In genomic region chr10:98684195-98684594, GRCm38 (mm10) we compare ENCODE assay signal across 8 mouse cellular contexts.
DNase-seq lines count a peak whose midpoint lies in the region; ATAC-seq lines count a peak whose summit lies in the region.

No protein-coding gene starts in this region.

- peak; percentile 4 for DNase-seq in adrenal gland, adult 8-10 months
- DNase-seq in adrenal gland, postnatal 4 days (ENCODE audit: low spot score in 2 of 2) = no peak
- DNase-seq in embryonic facial prominence, embryonic 10.5 days (ENCODE audit: low spot score) = peak; percentile 70
- DNase-seq in heart, postnatal 25 days (ENCODE audit: low spot score) = peak; percentile 35
- DNase-seq in kidney, postnatal 25 days = peak; percentile 47 to 69
- peak; percentile 24 to 59 for DNase-seq in urinary bladder, postnatal 4 days (ENCODE audit: low spot score in 2 of 2)
- no peak for DNase-seq in layer of hippocampus, postnatal 36 days

- H3K27ac ChIP-seq in embryonic facial prominence, embryonic 10.5 days (replicated peaks) = peak overlapping the region; percentile 31

- whole genome bisulfite sequencing in embryonic facial prominence, embryonic 10.5 days = 27% methylated on average over 12 of the region's 12 CpGs

- intact Hi-C loops in heart, postnatal 25 days (cut with DNase I) = loop anchor here (5.0 kb wide), 1 partner anchor 228 kb away; the partner anchor contains the start of gene Atp2b1

- ATAC-seq in megakaryocyte-erythroid progenitor cell, adult 5-6 weeks (replicated peaks; ENCODE audit: low FRiP score, low TSS enrichment, poor library complexity, severe bottlenecking) = 0 out of 2 replicates have a peak, but pooled peaks have one; percentile 41

- H3K4me3 ChIP-seq in embryonic facial prominence, embryonic 10.5 days = peak overlapping the region; percentile 38

- no peaks in the 10 kb centered on the region for H3K9me3 ChIP-seq in embryonic facial prominence, embryonic 10.5 days

- H3K4me1 ChIP-seq in embryonic facial prominence, embryonic 10.5 days = peaks cover 23% of the 10 kb centered on the region

- H3K36me3 ChIP-seq in embryonic facial prominence, embryonic 10.5 days (replicated peaks) = no peaks in the 10 kb centered on the region

- H3K27me3 ChIP-seq in embryonic facial prominence, embryonic 10.5 days (replicated peaks; ENCODE audit: low read depth, poor library complexity, severe bottlenecking) = no peaks in the 10 kb centered on the region

Comparison
In these comparisons a context has a peak if more than half of its experiments do, and no peak if none do; other contexts are left out.
1. DNase-seq: peak in adrenal gland, adult 8-10 months (single experiment), embryonic facial prominence, embryonic 10.5 days (single experiment), heart, postnatal 25 days (single experiment), kidney, postnatal 25 days (2 of 2) and urinary bladder, postnatal 4 days (2 of 2); none in adrenal gland, postnatal 4 days (0 of 2) and layer of hippocampus, postnatal 36 days (0 of 2).